Mouse (Mus musculus) hindbrain, embryonic 11.5 days (tissue): ENCODE measurements around the gene Stab1. TPM values are rescaled to one million over a fixed set of nuclear protein-coding genes. Genes with fewer than 3 reads are reported as not detected.

Experiments
- ATAC-seq: fragments of 200-750 bp; cut with Nextera tagmentation; 2 replicates; pipeline ENCODE4 v1.8.0; 2017; ENCODE audit warnings: mild to moderate bottlenecking, moderate TSS enrichment, moderate library complexity; ENCODE audit not compliant: low FRiP score
- DNase-seq: peaks from one replicate; pipeline ENCODE4 v3.0.0-alpha.2; 2015; ENCODE audit warnings: low spot score
- H3K27ac ChIP-seq: fragments of 300-500 bp; sonication (generic); 2 replicates; pipeline ENCODE4 v1.5.1; 2014; ENCODE audit warnings: mild to moderate bottlenecking, low read depth, low read length
- H3K27me3 ChIP-seq: fragments of 300-500 bp; sonication (generic); 2 replicates; pipeline ENCODE4 v1.6.1; 2014; ENCODE audit warnings: mild to moderate bottlenecking, low read length, moderate library complexity, mixed read lengths; ENCODE audit not compliant: control insufficient read depth, insufficient read depth
- H3K36me3 ChIP-seq: fragments of 300-500 bp; sonication (generic); 2 replicates; pipeline ENCODE4 v1.6.1; 2014; ENCODE audit warnings: mild to moderate bottlenecking, low read length, moderate library complexity, mixed read lengths; ENCODE audit not compliant: control insufficient read depth, insufficient read depth
- H3K4me1 ChIP-seq: fragments of 300-500 bp; sonication (generic); replicated peaks from 2 replicates; pipeline ENCODE4 v1.6.1; 2014; ENCODE audit warnings: low read length, mixed read lengths; ENCODE audit not compliant: control insufficient read depth, insufficient read depth
- H3K4me2 ChIP-seq: fragments of 300-500 bp; sonication (generic); replicated peaks from 2 replicates; pipeline ENCODE4 v1.6.1; 2014; ENCODE audit warnings: mild to moderate bottlenecking, low read depth, low read length
- H3K4me3 ChIP-seq: fragments of 300-500 bp; sonication (generic); 2 replicates; pipeline ENCODE4 v1.5.1; 2014; ENCODE audit warnings: low read depth, low read length
- H3K9ac ChIP-seq: fragments of 300-500 bp; sonication (generic); 2 replicates; pipeline ENCODE4 v1.6.1; 2014; ENCODE audit warnings: low read depth, low read length
- H3K9me3 ChIP-seq: fragments of 300-500 bp; sonication (generic); 2 replicates; pipeline ENCODE4 v1.6.1; 2016; ENCODE audit warnings: low read length; ENCODE audit not compliant: control insufficient read depth
- WGBS: fragments of 180-500 bp; shearing (Covaris S2); extraction: QIAGEN DNeasy Blood & Tissue Kit; methylation state at CpG from one replicate; pipeline ENCODE4 v1.1.7; 2014; 5-methylcytosine and 5-hydroxymethylcytosine counted together
- polyA plus RNA-seq: library from polyadenylated mRNA; unstranded; fragments of >200 nt; fragmentation: Nextera tagmentation; extraction: Ambion mirVana; gene quantifications from 2 replicates; pipeline ENCODE4 v1.2.1, GENCODE M21; 2014

Gene Stab1
- polyA plus RNA-seq, 1 experiment from 2014 or later = 25.5 TPM

DNA sequence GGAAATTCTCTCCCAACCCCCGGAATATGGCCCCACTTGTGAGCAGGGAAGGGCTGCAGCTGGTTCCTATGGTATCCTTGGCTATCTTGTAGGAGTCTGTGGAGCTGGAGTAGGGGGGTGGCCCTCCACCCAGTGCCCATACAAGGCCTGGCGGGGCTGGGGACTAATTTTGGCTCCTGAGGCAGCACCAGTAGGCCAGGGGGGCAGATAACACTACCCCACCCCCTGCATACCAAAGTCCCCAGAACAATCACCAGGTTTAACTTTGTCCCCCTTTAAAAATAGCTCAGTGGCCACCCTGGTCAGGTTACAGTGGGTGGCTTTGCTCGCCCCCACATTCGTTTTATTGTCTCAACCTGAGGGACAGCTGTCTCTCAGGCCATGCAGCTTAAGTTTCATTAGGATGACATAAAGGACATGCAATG is 40.7 kb upstream of the Stab1 start:
- no peak for DNase-seq
- WGBS = 77% methylated on average over 4 of the region's 4 CpGs
- Histone ChIP-seq H3K27ac (no peak overlapping the region), H3K9me3 (no peaks in the 10 kb centered on the region), H3K4me1 (peaks cover 7% of the 10 kb centered on the region; the same call in 1 of the 2 replicates), H3K4me2 (no peak overlapping the region), H3K36me3 (no peaks in the 10 kb centered on the region), H3K4me3 (no peak overlapping the region), H3K9ac (no peak overlapping the region), H3K27me3 (no peaks in the 10 kb centered on the region)
- no peak for ATAC-seq

DNA sequence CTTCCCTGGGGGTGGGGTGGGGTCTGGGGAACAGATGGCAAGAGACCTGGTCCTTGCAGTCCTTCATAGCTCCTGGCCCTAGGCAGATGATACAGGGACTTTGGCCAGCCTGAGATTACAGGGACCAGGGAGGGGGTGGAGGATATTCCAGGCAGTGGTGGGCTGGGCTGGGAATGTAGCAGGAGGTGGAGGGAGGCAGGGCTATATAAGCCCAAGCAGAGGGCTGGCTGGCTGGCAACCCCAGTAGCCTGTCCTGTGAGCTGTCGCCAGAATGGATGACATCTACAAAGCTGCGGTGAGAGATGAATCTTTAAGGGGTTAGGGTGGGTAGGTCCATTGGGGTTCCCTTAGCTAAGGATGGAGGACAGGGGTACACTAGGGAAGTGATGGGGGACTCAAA is 39.6 kb upstream of the Stab1 start, which contains the start of gene Tnnc1:
Gene Tnnc1 (plus strand): TSS at position 229 of the 400 bp plus-strand sequence.
- DNase-seq (no peak), ATAC-seq (no peak)
- no peak within 1 kb of the TSS for H3K27ac ChIP-seq
- H3K4me2 ChIP-seq = peak within 1 kb of the TSS; percentile 95
- peaks cover 7% of the 10 kb centered on the region; the same call in 1 of the 2 replicates for H3K4me1 ChIP-seq
- 87% methylated on average over 2 of the region's 2 CpGs for WGBS
- peaks cover 2% of the 10 kb centered on the region; the same call in 1 of the 2 replicates for H3K36me3 ChIP-seq
- H3K4me3 ChIP-seq = peak within 1 kb of the TSS; percentile 89; the same call in 1 of the 2 replicates
- no peaks in the 10 kb centered on the region for H3K27me3 ChIP-seq
- peak within 1 kb of the TSS; percentile 97; the same call in 1 of the 2 replicates for H3K9ac ChIP-seq
- H3K9me3 ChIP-seq = no peaks in the 10 kb centered on the region

DNA sequence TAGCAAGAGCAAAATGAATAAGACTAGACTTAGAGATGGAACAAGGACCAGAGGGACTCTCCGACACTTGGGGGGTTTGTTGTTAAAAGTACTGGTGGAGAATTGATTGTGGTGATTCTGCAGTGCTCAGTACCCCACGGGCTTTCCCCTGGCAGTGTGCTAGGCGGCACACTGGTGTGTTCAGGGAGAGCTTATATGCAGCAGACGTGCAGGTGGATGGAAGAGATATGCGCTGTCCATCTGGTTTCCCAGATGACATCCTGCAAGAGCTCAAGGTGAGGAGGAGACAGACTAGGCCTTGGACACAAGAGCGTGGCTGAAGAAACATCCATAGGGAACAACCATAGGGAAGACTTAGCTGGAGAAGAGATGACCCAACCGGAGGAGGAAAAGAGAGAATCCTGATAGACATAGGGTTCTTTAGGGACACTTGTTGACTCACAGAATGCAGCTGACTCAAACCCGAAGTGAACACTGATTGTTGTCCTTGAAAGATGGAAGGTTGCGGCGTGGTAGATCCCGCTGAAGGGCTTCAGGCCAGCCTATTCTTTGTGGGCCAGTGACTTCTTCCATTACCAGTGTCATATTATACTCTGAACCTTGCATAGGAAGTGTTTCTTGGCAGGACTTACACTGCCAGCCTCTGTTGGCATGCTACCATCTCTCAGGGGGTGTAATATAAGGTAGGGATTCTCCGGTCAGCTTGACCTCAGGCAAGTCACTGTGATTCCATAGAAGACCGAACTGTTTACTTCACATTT is 38.8 kb upstream of the Stab1 start:
- no peak for DNase-seq
- Histone ChIP-seq H3K4me3 (peak overlapping the region; percentile 89), H3K9me3 (no peaks in the 10 kb centered on the region), H3K4me1 (peaks cover 7% of the 10 kb centered on the region; the same call in 1 of the 2 replicates), H3K27me3 (no peaks in the 10 kb centered on the region), H3K4me2 (peak overlapping the region; percentile 95), H3K27ac (no peak overlapping the region), H3K36me3 (peaks cover 9% of the 10 kb centered on the region), H3K9ac (peak overlapping the region; percentile 97; the same call in 1 of the 2 replicates)
- WGBS = 86% methylated on average over 13 of the region's 13 CpGs
- peak; percentile 41; the same call in 1 of the 2 replicates for ATAC-seq

- peak overlapping the region; percentile 86 for H3K27ac ChIP-seq
- peak overlapping the region; percentile 89 for H3K4me3 ChIP-seq
- peak overlapping the region; percentile 95 for H3K4me2 ChIP-seq
- H3K9me3 ChIP-seq = no peaks in the 10 kb centered on the region
- DNase-seq (peak; percentile 96), ATAC-seq (peak; percentile 82)
- H3K4me1 ChIP-seq = peaks cover 7% of the 10 kb centered on the region; the same call in 1 of the 2 replicates
- H3K9ac ChIP-seq = peak overlapping the region; percentile 97
- H3K36me3 ChIP-seq = peaks cover 16% of the 10 kb centered on the region
- no peaks in the 10 kb centered on the region for H3K27me3 ChIP-seq
- WGBS = 1% methylated on average over 40 of the region's 48 CpGs
Observed at GRCm38 (mm10) chr14:31206472-31206981, 38.1 kb upstream of the Stab1 start.

GRCm38 (mm10) chr14:31205562-31206467 is 37.4 kb upstream of the Stab1 start:
- 4% methylated on average over 32 of the region's 39 CpGs for WGBS

DNA sequence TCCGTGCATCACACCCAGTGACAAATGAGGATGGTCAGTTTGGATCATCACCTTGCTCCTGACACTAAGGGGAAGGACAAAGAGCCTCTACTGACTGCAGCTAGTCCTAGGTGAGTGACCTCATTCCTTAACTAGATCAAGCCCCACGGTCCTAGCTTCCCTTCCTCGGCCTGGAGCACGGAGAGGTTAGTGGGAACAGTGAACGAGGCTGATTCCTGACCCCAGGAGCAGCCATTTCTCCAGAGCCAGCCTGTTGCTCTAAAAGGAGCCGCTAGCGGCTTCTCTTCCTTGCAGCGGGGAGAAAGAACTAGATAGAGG is 36.8 kb upstream of the Stab1 start:
- Histone ChIP-seq H3K36me3 (peaks cover 21% of the 10 kb centered on the region), H3K4me3 (peak overlapping the region; percentile 89), H3K9me3 (no peaks in the 10 kb centered on the region), H3K4me2 (peak overlapping the region; percentile 95), H3K9ac (peak overlapping the region; percentile 97), H3K4me1 (peaks cover 7% of the 10 kb centered on the region; the same call in 1 of the 2 replicates), H3K27me3 (no peaks in the 10 kb centered on the region), H3K27ac (peak overlapping the region; percentile 86)
- ATAC-seq = peak; percentile 20; the same call in 1 of the 2 replicates
- WGBS = 40% methylated on average over 8 of the region's 8 CpGs
- no peak for DNase-seq

More at GRCm38 (mm10) chr14:31205562-31206467, 37.4 kb upstream of the Stab1 start:
- Histone ChIP-seq H3K27ac (peak overlapping the region; percentile 86), H3K4me3 (peak overlapping the region; percentile 89), H3K4me2 (peak overlapping the region; percentile 95), H3K36me3 (peaks cover 19% of the 10 kb centered on the region), H3K9me3 (no peaks in the 10 kb centered on the region), H3K9ac (peak overlapping the region; percentile 97), H3K4me1 (peaks cover 7% of the 10 kb centered on the region; the same call in 1 of the 2 replicates), H3K27me3 (no peaks in the 10 kb centered on the region)
- peak; percentile 65 for DNase-seq
- peak; percentile 78 for ATAC-seq

DNA sequence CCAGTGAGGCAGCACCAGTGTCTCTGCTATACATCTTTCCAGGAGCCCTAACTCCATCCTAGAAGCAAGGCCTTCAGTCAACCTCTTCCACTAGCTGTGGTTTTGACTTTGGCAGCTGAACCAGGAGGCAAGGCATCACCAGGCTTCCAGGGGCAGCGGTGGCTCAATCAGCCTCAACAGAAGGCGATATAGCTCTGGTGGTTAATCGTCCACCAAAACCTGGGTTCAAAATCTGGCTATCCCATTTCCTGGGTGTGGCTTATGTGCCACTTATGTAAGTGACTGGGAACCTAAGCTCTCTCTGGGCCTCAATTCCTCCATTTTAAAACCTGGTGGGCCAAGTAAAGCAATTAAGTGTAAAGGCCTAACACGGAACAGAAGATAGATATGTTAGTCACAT is 36.4 kb upstream of the Stab1 start:
- DNase-seq (no peak), ATAC-seq (no peak)
- Histone ChIP-seq H3K36me3 (peaks cover 21% of the 10 kb centered on the region), H3K9me3 (no peaks in the 10 kb centered on the region), H3K4me1 (peaks cover 7% of the 10 kb centered on the region; the same call in 1 of the 2 replicates), H3K27me3 (no peaks in the 10 kb centered on the region), H3K4me2 (peak overlapping the region; percentile 95), H3K27ac (peak overlapping the region; percentile 86; the same call in 1 of the 2 replicates), H3K9ac (peak overlapping the region; percentile 97), H3K4me3 (peak overlapping the region; percentile 89)
- WGBS = 81% methylated on average over 4 of the region's 4 CpGs

DNA sequence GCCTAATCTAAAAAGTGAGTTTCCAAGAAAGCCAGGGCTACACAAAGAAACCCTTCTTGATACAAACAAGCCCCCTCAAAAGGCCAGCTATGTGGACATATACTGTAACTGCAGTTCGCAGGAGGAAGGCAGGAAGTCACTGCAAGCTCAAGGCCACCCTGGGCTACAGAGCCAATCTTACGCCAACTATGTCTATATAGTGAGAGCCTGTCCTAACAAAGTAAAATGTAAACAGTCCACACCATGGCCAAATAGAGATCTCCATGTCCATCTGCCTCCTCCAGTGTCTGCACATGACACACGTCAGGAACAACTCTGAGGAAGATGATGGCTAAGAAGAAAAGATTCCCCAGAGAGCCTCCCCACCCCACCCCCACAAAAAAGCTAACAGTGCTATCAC is 31.6 kb upstream of the Stab1 start:
- Histone ChIP-seq H3K27ac (no peak overlapping the region), H3K4me2 (no peak overlapping the region), H3K9ac (no peak overlapping the region), H3K9me3 (no peaks in the 10 kb centered on the region), H3K27me3 (no peaks in the 10 kb centered on the region), H3K36me3 (peaks cover 21% of the 10 kb centered on the region), H3K4me3 (no peak overlapping the region), H3K4me1 (peaks cover 5% of the 10 kb centered on the region; the same call in 1 of the 2 replicates)
- WGBS = 90% methylated on average over 3 of the region's 3 CpGs
- DNase-seq (no peak), ATAC-seq (no peak)
